Mouse (Mus musculus) lung, adult 2 months (tissue): Measurements from ENCODE around the gene Prr18.

Source experiments
- CTCF ChIP-seq: fragments of 200-500 bp; IDR thresholded peaks from 2 replicates; pipeline ENCODE4 v1.5.1; 2011; ENCODE audit warnings: mild to moderate bottlenecking, low read length, control low read depth; ENCODE audit not compliant: insufficient read depth
- POLR2A ChIP-seq: fragments of 200-500 bp; IDR thresholded peaks from 2 replicates; pipeline ENCODE4 v1.6.1; 2011; ENCODE audit warnings: low read depth, mild to moderate bottlenecking, control low read depth, low read length, borderline replicate concordance; ENCODE audit errors: extremely low read depth

DNA sequence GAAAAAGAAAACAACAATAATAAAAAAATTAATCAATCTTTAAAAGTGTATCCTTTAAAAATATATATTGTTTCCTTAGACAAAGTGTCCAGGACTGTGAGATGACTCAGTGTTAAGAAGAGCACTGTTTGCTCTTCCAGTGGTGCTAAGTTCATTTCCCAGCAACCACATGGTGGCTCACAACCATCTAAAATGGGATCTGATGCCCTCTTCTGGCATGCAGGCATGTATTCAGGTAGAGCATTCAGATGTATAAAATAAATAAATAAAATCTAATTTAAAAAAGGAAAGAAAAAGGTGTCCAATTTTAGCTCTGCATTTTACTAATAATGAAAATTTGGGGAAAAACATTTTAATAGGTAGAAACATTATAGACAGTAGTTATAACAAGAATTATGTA is 41.4 kb upstream of the Prr18 start:
- TF ChIP-seq CTCF, result no peak
- no peak for TF ChIP-seq POLR2A
